Mouse (Mus musculus): ENCODE data around the gene Tspear. TPM values are rescaled to one million over a fixed set of nuclear protein-coding genes. Genes with fewer than 3 reads are reported as not detected.

The Tspear gene
- 0.08 and 0.19 TPM in 2 replicates for polyA plus RNA-seq (2015; fragmentation: Nextera tagmentation; extraction: Ambion mirVana)

DNA sequence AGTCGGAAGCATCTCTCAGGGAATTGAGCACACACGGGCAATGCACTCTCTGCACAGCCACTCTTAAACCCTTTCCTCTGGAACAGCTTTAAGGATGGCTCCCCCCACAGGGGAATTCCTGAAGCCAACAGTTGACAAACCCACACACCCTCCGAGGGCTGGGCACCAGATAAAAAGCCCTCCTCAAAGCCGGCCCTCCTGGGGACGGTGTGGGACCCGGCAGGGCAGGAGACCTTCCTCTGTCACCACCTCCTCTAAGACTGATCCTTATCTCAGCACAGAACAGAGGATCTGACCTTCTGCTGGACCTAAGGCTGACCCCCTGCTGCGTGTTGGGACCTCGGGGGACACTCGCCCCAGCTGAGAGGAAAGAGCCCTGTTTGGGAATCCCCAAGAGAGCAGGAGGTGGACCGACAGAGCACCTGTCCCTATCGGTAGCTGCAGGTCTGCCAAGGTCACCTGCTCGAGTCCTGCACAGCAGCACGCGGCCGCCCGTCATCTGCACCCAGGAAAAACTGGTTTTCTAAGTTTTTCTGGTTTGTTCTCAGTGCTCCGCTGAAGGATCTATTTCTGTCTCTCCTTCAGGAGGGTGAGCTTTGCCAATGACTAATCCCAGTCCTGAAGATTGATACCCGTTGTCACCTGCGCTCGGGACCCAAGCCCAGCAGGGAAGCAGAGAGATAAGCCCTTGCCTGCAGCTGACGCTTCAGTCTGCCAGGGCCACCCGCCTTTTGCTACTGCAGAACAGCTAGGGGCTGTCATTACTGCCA, at the start of gene Tspear:
TSS of gene Tspear (plus strand) at position 675 of the 770 bp plus-strand sequence.
- no peak for ATAC-seq (ENCODE audit: borderline replicate concordance, extremely low read depth, low FRiP score, low TSS enrichment)
- Histone ChIP-seq H3K27me3 (peaks cover 50% of the 10 kb centered on the region), H3K36me3 (no peaks in the 10 kb centered on the region), H3K27ac (no peak within 1 kb of the TSS), H3K9me3 (no peaks in the 10 kb centered on the region), H3K4me3 (no peak within 1 kb of the TSS), H3K4me2 (peak within 1 kb of the TSS; percentile 6; the same call in 1 of the 2 replicates), H3K4me1 (peaks cover 13% of the 10 kb centered on the region), H3K9ac (no peak within 1 kb of the TSS)
- 2% methylated on average over 22 of the region's 22 CpGs for WGBS

DNA sequence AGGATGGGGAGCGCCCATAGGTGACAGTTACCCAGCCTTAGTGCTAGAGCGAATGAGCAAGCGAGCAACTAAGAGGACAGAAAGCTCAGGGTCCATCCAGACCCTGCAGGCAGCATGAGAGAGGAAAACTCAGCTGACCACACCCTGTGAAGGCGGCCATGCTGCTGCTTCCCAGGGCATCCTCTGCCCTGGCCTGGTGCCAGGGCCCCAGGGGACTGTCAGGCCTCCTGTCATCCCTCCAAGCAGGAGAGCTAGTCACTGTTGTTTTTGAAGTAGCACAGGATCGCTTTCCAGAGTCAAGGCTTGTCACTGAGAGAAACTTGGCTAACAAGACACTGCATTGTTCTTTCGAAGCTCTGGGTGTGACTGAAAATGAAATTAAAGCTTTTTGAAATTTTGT, 47.4 kb upstream of the Tspear start:
- no peaks in the 10 kb centered on the region for H3K27me3 ChIP-seq
- ATAC-seq (ENCODE audit: borderline replicate concordance, extremely low read depth, low FRiP score, low TSS enrichment), result no peak
- peaks cover 47% of the 10 kb centered on the region for H3K36me3 ChIP-seq
- H3K4me1 ChIP-seq, result peaks cover 19% of the 10 kb centered on the region
- H3K4me3 ChIP-seq, result no peak overlapping the region
- H3K9me3 ChIP-seq, result no peaks in the 10 kb centered on the region
- H3K9ac ChIP-seq, result no peak overlapping the region
- 76% methylated on average over 6 of the region's 6 CpGs for WGBS
- H3K4me2 ChIP-seq, result no peak overlapping the region
- peak overlapping the region; percentile 27; the same call in 1 of the 2 replicates for H3K27ac ChIP-seq

DNA sequence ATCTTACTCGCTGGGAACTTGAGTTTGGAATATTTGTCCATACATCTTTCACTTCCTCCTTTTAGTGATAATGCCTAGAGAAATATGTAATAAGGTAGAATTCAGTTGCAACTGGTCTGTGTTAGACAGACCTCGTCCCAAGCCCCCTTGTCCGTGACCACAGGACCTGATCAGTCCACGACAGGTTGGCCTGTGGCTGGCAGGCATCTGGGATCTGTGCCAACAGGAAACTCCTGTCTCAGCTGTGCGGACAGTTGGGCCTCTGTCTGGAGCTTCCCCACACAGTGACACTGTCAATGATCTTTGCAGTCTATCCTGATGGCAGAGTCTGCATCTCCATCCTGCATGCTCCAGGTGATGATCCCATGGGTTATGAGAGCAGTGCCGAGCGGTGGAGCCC, 43.2 kb upstream of the Tspear start:
- no peak overlapping the region for H3K4me3 ChIP-seq
- no peak for ATAC-seq (ENCODE audit: borderline replicate concordance, extremely low read depth, low FRiP score, low TSS enrichment)
- 65% methylated on average over 7 of the region's 7 CpGs for WGBS

DNA sequence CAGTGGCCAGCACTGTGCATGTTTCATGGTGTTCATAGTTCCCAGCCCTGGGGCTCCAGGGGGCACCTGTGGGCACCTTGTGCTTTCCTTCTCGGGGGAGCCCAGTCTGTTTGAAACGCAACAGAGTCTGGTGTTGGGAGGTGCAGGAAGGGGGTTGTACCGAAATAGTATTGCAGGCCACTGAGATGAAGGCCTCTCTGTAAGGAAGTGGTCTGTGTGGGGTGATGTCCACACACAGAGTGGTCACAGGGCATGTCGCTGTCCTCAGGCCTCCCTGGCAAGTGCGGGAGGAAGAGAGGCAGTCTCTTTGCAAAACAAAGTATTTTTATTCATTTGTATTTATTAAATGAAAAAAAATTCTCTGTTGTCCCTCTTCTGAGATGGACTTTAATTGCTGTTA, 40.8 kb upstream of the Tspear start:
- ATAC-seq (ENCODE audit: borderline replicate concordance, extremely low read depth, low FRiP score, low TSS enrichment), result no peak
- Histone ChIP-seq H3K9me3 (no peaks in the 10 kb centered on the region), H3K4me1 (peaks cover 4% of the 10 kb centered on the region; the same call in 1 of the 2 replicates), H3K27ac (no peak overlapping the region), H3K36me3 (peaks cover 51% of the 10 kb centered on the region), H3K4me3 (no peak overlapping the region), H3K27me3 (no peaks in the 10 kb centered on the region), H3K9ac (no peak overlapping the region), H3K4me2 (no peak overlapping the region)
- 88% methylated on average over 5 of the region's 5 CpGs for WGBS

More for the DNA sequence above, 43.2 kb upstream of the Tspear start:
- H3K9ac ChIP-seq, result no peak overlapping the region
- no peak overlapping the region for H3K27ac ChIP-seq
- no peaks in the 10 kb centered on the region for H3K9me3 ChIP-seq
- H3K4me2 ChIP-seq, result no peak overlapping the region
- no peaks in the 10 kb centered on the region for H3K27me3 ChIP-seq
- peaks cover 9% of the 10 kb centered on the region; the same call in 1 of the 2 replicates for H3K4me1 ChIP-seq
- peaks cover 66% of the 10 kb centered on the region for H3K36me3 ChIP-seq

DNA sequence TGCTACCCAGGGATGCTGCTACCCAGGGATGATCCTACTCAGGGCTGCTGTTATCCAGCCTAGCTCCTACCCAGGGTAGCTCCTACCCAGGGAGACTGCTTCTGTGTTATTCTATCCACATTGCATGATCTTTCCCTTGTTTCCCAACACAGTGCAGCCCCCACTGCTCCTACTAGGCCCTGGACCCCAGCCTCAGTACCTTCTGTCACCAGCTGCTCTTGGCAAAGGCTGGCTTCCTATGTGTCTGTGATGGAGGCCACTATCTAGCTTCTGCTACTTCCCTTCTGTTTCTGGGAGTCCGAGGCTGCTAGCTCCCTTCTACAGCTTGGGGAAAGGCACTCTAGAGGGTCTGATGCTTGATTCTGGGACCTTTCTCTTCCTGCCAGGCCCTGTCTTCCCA, 38.9 kb upstream of the Tspear start:
- Histone ChIP-seq H3K9me3 (no peaks in the 10 kb centered on the region), H3K4me3 (no peak overlapping the region), H3K4me2 (no peak overlapping the region), H3K4me1 (peaks cover 4% of the 10 kb centered on the region; the same call in 1 of the 2 replicates), H3K36me3 (peaks cover 43% of the 10 kb centered on the region), H3K27me3 (no peaks in the 10 kb centered on the region), H3K9ac (no peak overlapping the region), H3K27ac (no peak overlapping the region)
- 71% methylated on average over 1 of the region's 1 CpGs for WGBS
- no peak for ATAC-seq (ENCODE audit: borderline replicate concordance, extremely low read depth, low FRiP score, low TSS enrichment)

DNA sequence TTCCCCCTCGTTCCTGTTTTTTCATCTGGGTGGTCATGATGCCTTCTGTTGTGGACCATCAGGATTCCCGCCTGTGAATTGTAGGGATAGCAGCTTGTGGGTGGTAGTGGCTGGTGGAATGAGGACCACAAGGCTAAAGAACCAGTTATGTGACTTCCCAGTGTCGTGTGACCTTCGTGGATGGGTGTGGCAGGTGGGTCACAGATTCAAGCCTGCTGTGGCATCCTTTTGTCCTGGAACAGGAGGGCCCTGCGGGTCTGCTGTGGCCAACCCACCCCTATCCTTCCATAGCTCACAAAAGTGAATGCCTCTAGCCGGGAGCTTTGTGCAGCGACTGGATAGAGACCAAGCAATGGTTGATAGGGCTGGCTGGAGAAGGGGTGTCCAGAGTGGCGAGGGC, 38.5 kb upstream of the Tspear start:
- no peak overlapping the region for H3K9ac ChIP-seq
- 83% methylated on average over 8 of the region's 8 CpGs for WGBS
- no peaks in the 10 kb centered on the region for H3K27me3 ChIP-seq
- peaks cover 40% of the 10 kb centered on the region for H3K36me3 ChIP-seq
- peaks cover 4% of the 10 kb centered on the region; the same call in 1 of the 2 replicates for H3K4me1 ChIP-seq
- no peak overlapping the region for H3K4me2 ChIP-seq
- no peak overlapping the region for H3K27ac ChIP-seq
- no peak overlapping the region for H3K4me3 ChIP-seq
- no peaks in the 10 kb centered on the region for H3K9me3 ChIP-seq
- no peak for ATAC-seq (ENCODE audit: borderline replicate concordance, extremely low read depth, low FRiP score, low TSS enrichment)

DNA sequence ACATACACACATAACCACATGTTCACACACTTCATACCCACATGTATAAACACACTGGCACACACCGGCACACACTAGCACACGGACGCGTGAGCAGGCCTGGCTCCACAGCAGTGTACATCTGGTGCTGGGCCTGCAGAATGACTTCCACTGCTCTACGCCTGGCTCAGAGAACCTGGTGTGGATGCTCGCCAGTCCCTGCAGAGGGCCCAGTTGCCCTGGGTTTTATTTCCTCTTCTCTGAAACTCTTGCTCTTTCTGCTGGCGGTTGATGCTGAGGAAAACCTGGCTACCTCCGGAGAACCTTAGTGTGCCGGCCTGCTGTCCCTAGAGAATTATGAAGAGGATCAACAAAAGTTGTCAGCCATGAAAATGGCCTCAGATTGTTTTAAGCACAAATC, 34.3 kb upstream of the Tspear start:
- no peak overlapping the region for H3K27ac ChIP-seq
- 84% methylated on average over 9 of the region's 9 CpGs for WGBS
- H3K4me3 ChIP-seq, result no peak overlapping the region
- no peak overlapping the region for H3K4me2 ChIP-seq
- no peaks in the 10 kb centered on the region for H3K27me3 ChIP-seq
- H3K9me3 ChIP-seq, result no peaks in the 10 kb centered on the region
- H3K4me1 ChIP-seq, result peaks cover 4% of the 10 kb centered on the region; the same call in 1 of the 2 replicates
- no peak for ATAC-seq (ENCODE audit: borderline replicate concordance, extremely low read depth, low FRiP score, low TSS enrichment)
- no peak overlapping the region for H3K9ac ChIP-seq
- no peaks in the 10 kb centered on the region for H3K36me3 ChIP-seq

DNA sequence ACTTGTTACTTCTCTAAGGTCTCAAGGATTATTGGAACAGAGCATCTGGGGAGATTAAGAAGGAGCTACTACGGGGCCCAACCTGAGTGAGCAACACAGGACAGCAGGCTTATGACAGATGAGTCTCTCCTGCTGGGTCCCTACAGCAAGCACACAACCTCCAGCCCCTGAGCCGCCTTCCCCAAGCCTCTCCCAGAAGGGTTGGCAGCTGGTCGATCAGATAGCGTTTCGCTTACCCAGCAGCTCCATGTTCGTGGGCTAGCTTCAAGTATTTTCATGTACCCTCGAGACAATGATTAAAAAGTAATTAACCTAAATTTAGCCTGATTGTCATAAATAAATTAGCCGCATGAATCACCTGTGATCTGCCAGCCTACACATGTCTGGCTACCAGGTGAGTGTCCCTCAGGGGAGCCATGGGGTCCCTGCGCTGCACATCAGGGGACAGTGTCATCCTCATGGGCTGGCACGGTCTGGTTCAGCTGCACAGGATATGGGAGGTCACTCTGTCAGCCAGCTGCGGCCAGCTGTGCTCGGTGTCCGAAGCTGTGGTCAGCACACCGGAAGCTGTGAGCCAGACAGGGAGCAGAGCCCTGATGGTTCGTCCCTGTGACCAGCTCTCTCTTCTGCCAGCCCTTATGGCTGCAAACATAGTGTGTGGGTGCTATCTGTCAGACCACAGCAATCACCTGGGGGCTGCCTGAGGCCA, 27.9 kb upstream of the Tspear start:
- peak; percentile 71; the same call in 1 of the 2 replicates for ATAC-seq (ENCODE audit: borderline replicate concordance, extremely low read depth, low FRiP score, low TSS enrichment)
- H3K4me2 ChIP-seq, result no peak overlapping the region
- no peak overlapping the region for H3K4me3 ChIP-seq
- H3K9ac ChIP-seq, result no peak overlapping the region
- WGBS, result 47% methylated on average over 15 of the region's 15 CpGs
- peaks cover 9% of the 10 kb centered on the region; the same call in 1 of the 2 replicates for H3K4me1 ChIP-seq
- H3K27ac ChIP-seq, result no peak overlapping the region
- H3K9me3 ChIP-seq, result no peaks in the 10 kb centered on the region
- H3K27me3 ChIP-seq, result no peaks in the 10 kb centered on the region
- no peaks in the 10 kb centered on the region for H3K36me3 ChIP-seq

DNA sequence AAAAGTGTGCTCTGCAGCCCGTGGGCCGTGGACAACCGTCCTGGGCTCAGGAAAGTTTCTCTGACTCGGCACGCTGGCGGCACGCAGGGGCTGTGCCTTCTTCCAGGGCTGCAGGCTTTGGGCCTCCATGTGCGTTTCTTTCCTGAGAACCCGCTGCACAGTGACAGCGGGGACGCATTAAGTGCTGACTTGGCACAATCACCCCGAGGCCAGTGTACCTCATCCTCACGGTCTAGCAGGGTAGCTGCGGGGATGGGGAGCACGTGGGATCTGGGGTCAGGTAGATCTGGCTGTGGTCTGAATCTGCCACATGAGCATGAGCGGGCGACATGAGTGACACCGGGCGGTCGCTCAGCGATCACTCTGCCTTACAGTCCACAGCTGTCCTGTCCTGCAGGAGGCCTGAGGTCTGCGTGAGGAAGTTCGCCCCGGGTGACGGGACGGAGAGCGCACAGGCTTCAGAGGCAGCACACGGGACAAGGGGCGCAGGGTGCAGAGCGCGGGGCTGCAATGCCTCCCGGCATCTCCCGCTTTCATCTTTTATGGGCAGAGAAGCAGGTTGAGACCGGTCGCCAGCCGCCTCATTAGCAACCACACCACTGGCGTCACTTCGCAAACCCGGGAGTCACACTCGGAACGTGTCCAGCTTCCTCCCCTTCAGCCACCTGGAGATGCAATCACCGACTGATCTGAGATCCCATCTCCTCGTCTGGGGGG, 22.3 kb upstream of the Tspear start:
- 0 out of 2 replicates have a peak, but pooled peaks cover 4% of the 10 kb centered on the region for H3K4me1 ChIP-seq
- H3K9me3 ChIP-seq, result no peaks in the 10 kb centered on the region
- WGBS, result 36% methylated on average over 43 of the region's 43 CpGs
- H3K9ac ChIP-seq, result no peak overlapping the region
- no peak overlapping the region for H3K4me3 ChIP-seq
- no peak for ATAC-seq (ENCODE audit: borderline replicate concordance, extremely low read depth, low FRiP score, low TSS enrichment)
- peaks cover 5% of the 10 kb centered on the region; the same call in 1 of the 2 replicates for H3K27me3 ChIP-seq
- H3K27ac ChIP-seq, result no peak overlapping the region
- no peak overlapping the region for H3K4me2 ChIP-seq
- no peaks in the 10 kb centered on the region for H3K36me3 ChIP-seq

DNA sequence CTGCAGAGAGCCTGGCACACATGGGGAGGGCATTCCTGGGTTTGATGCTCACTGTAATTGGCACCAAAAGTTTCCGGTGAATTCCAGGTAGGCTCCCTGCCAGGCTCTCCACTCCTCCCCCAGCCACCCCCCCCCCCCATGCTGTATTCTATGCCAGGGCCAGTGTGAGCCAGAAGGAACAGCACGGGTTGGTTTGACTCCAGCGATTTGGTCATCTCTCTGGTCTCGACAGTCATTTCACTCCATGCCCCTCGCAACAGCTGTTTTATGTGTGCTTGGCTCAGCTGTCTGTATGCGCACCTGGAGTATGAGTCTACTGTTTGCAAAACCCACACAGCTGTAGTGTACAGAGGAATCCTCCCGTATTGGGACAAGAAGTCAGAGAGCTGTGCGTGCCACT, 20.0 kb upstream of the Tspear start:
- WGBS, result 57% methylated on average over 8 of the region's 8 CpGs
- peaks cover 5% of the 10 kb centered on the region; the same call in 1 of the 2 replicates for H3K27me3 ChIP-seq
- H3K9ac ChIP-seq, result no peak overlapping the region
- no peak for ATAC-seq (ENCODE audit: borderline replicate concordance, extremely low read depth, low FRiP score, low TSS enrichment)
- no peaks in the 10 kb centered on the region for H3K36me3 ChIP-seq
- no peak overlapping the region for H3K4me3 ChIP-seq
- H3K4me1 ChIP-seq, result 0 out of 2 replicates have a peak, but pooled peaks cover 4% of the 10 kb centered on the region
- no peak overlapping the region for H3K27ac ChIP-seq
- no peak overlapping the region for H3K4me2 ChIP-seq
- H3K9me3 ChIP-seq, result no peaks in the 10 kb centered on the region

DNA sequence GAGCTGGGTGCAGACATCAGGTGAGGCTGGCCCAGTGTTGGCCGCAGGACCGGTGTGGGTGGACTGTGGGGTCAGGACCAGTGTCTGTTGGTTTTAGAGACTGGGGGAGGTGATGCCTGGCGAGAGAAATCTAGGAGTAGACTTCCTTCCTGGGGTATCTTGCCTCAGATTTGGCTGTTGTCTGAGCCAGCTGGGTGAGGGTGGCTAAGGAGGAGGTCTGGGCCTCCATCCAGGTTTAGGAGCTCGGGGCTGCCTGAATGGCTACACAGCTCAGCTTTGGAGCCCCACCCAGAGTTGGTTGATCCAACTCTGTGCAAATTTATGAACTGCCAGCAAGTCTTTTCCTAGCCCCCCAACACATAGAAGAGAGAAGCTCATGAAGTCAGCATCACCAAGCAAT, 19.0 kb upstream of the Tspear start:
- no peak overlapping the region for H3K27ac ChIP-seq
- ATAC-seq (ENCODE audit: borderline replicate concordance, extremely low read depth, low FRiP score, low TSS enrichment), result 0 out of 2 replicates have a peak, but pooled peaks have one; percentile 26
- H3K36me3 ChIP-seq, result no peaks in the 10 kb centered on the region
- peaks cover 5% of the 10 kb centered on the region; the same call in 1 of the 2 replicates for H3K27me3 ChIP-seq
- H3K9me3 ChIP-seq, result no peaks in the 10 kb centered on the region
- no peak overlapping the region for H3K4me3 ChIP-seq
- H3K9ac ChIP-seq, result no peak overlapping the region
- H3K4me1 ChIP-seq, result 0 out of 2 replicates have a peak, but pooled peaks cover 4% of the 10 kb centered on the region
- WGBS, result 63% methylated on average over 4 of the region's 4 CpGs
- no peak overlapping the region for H3K4me2 ChIP-seq
